Mouse (Mus musculus): ENCODE measurements around the gene Cables2.
A peak's percentile ranks its signal among the peaks of the same experiment; 100 is the strongest.
"Not testable (repeated sequence)": the region's sequence is repeated elsewhere in the genome, so short reads cannot be mapped to it uniquely, and the experiment has no call there.

Gene Cables2

GRCm38 (mm10) chr2:180277773-180278320 is 4.6 kb upstream of the Cables2 start:
- DNase-seq (ENCODE audit: low spot score) = no peak

GRCm38 (mm10) chr2:180276851-180277259 is 3.6 kb upstream of the Cables2 start:
- DNase-seq (ENCODE audit: low spot score) = no peak

GRCm38 (mm10) chr2:180276385-180276784 is 3.1 kb upstream of the Cables2 start:
- no peak for DNase-seq (ENCODE audit: low spot score)

- peak; percentile 92 for DNase-seq (ENCODE audit: low spot score)
Observed at GRCm38 (mm10) chr2:180275836-180276235, 2.5 kb upstream of the Cables2 start.

- no peak for DNase-seq (ENCODE audit: low spot score)
Observed at GRCm38 (mm10) chr2:180274523-180274922, 1.2 kb upstream of the Cables2 start.

- DNase-seq (ENCODE audit: low spot score) = peak; percentile 76
Observed at GRCm38 (mm10) chr2:180272884-180273321, 393 bp downstream of the Cables2 start.

GRCm38 (mm10) chr2:180271804-180272395 is 1.4 kb downstream of the Cables2 start:
- DNase-seq (ENCODE audit: low spot score) = no peak

GRCm38 (mm10) chr2:180270537-180271255 is 2.6 kb downstream of the Cables2 start:
- no peak for DNase-seq (ENCODE audit: low spot score)

GRCm38 (mm10) chr2:180269329-180269728 is 4.0 kb downstream of the Cables2 start:
- DNase-seq (ENCODE audit: low spot score) = no peak

GRCm38 (mm10) chr2:180267955-180268354 is 5.3 kb downstream of the Cables2 start:
- no peak for DNase-seq (ENCODE audit: low spot score)

GRCm38 (mm10) chr2:180262891-180263290 is 10.4 kb downstream of the Cables2 start:
- DNase-seq (ENCODE audit: low spot score) = no peak

GRCm38 (mm10) chr2:180262441-180262840 is 10.9 kb downstream of the Cables2 start:
- DNase-seq (ENCODE audit: low spot score) = no peak

- DNase-seq (ENCODE audit: low spot score) = no peak
Observed at GRCm38 (mm10) chr2:180261901-180262300, 11.4 kb downstream of the Cables2 start.

- no peak for DNase-seq (ENCODE audit: low spot score)
Observed at GRCm38 (mm10) chr2:180260610-180261480, 12.5 kb downstream of the Cables2 start.

- not testable (repeated sequence) for DNase-seq (ENCODE audit: low spot score)
Observed at GRCm38 (mm10) chr2:180259826-180260609, 13.3 kb downstream of the Cables2 start.

GRCm38 (mm10) chr2:180258951-180259484 is 14.3 kb downstream of the Cables2 start:
- DNase-seq (ENCODE audit: low spot score) = not testable (repeated sequence)

GRCm38 (mm10) chr2:180257963-180258865 is 15.1 kb downstream of the Cables2 start:
- DNase-seq (ENCODE audit: low spot score) = no peak

- DNase-seq (ENCODE audit: low spot score) = peak; percentile 97
Observed at GRCm38 (mm10) chr2:180257001-180257521, 16.2 kb downstream of the Cables2 start, which contains the start of gene Rps21. TSS of gene Rps21 (plus strand) at chr2:180257377.

GRCm38 (mm10) chr2:180256296-180257000 is 16.8 kb downstream of the Cables2 start:
- DNase-seq (ENCODE audit: low spot score) = no peak

Measured in testis, postnatal 10 days (tissue).